In genomic region chr7:49922928-49923327, GRCm38 (mm10) we compare ENCODE assay signal across 9 mouse cellular contexts. TPM values are rescaled to one million over a fixed set of nuclear protein-coding genes. Genes with fewer than 3 reads are reported as not detected.
A peak's percentile ranks its signal among the peaks of the same experiment; 100 is the strongest.
DNase-seq lines count a peak whose midpoint lies in the region; ATAC-seq and TF ChIP-seq lines count a peak whose summit lies in the region.
"Had no signal": no experiment of that assay in that cellular context is flagged by ENCODE, and none has a peak within 500 bp of the region (broad histone marks: within the 10 kb centered on the region; RNA-seq: fewer than 3 reads in every experiment).

No protein-coding gene starts in this region.

- no peak overlapping the region for H3K27ac ChIP-seq in CH12.LX (ENCODE audit: insufficient read depth, low read depth)
- H3K27ac ChIP-seq in forebrain, embryonic 10.5 days = peak overlapping the region; percentile 67
- peak overlapping the region; percentile 62 for H3K27ac ChIP-seq in hindbrain, postnatal 0 days

- no peaks in the 10 kb centered on the region for H3K36me3 ChIP-seq in CH12.LX (replicated peaks in 1 of 2; ENCODE audit: control insufficient read depth in 1 of 2, insufficient read depth in 1 of 2, low read length in 1 of 2)
- no peaks in the 10 kb centered on the region for H3K36me3 ChIP-seq in forebrain, embryonic 10.5 days (replicated peaks)
- H3K36me3 ChIP-seq in hindbrain, postnatal 0 days (ENCODE audit: insufficient read depth, low read length) = no peaks in the 10 kb centered on the region
- H3K36me3 ChIP-seq in megakaryocyte, embryonic 14.5 days (replicated peaks; ENCODE audit: low read length) = no peaks in the 10 kb centered on the region

- in situ Hi-C loops in CH12.LX (cut with MboI; ENCODE audit: low pct_ligation_motif_present, low pct_unique_long_range_greater_than_20kb, low sequenced_read_pairs) = loop anchor here (5.0 to 25.0 kb wide), 2 partner anchors 136 to 311 kb away; no protein-coding TSS in a partner anchor

- no peak for TF ChIP-seq CTCF in CH12.LX (conservative IDR thresholded peaks at IDR 0.05 in 1 of 2, IDR thresholded peaks at IDR 0.05 in 1 of 2; ENCODE audit: low read depth in 2 of 2, low read length in 2 of 2)
- TF ChIP-seq CTCF in hindbrain, postnatal 0 days (IDR thresholded peaks at IDR 0.05; ENCODE audit: low read depth) = no peak

- DNase-seq in adrenal gland, adult (ENCODE audit: inconsistent age in 2 of 2, low spot score in 1 of 2) = peak; percentile 80 to 84
- DNase-seq in adrenal gland, postnatal 4 days (ENCODE audit: low spot score in 2 of 2) = no peak
- no peak for DNase-seq in CH12.LX (ENCODE audit: extremely low read depth)
- peak; percentile 29 for DNase-seq in forebrain, embryonic 10.5 days (ENCODE audit: extremely low spot score, low spot score)
- peak; percentile 40 for DNase-seq in hindbrain, postnatal 0 days (ENCODE audit: low spot score)
- no peak for DNase-seq in urinary bladder, postnatal 10 days (ENCODE audit: low spot score)
- DNase-seq in spleen, adult 18-20 months = no peak

- H3K4me3 ChIP-seq in CH12.LX (replicated peaks in 1 of 3; ENCODE audit: low read depth in 2 of 3, low read length in 2 of 3, poor library complexity in 1 of 3) = no peak overlapping the region
- peak overlapping the region; percentile 26 for H3K4me3 ChIP-seq in forebrain, embryonic 10.5 days
- no peak overlapping the region for H3K4me3 ChIP-seq in hindbrain, postnatal 0 days (ENCODE audit: low read length)
- peak overlapping the region; percentile 77 for H3K4me3 ChIP-seq in megakaryocyte, embryonic 14.5 days (replicated peaks)

- H3K27me3 ChIP-seq in CH12.LX (replicated peaks) = peaks cover 25% of the 10 kb centered on the region
- H3K27me3 ChIP-seq in forebrain, embryonic 10.5 days (ENCODE audit: poor library complexity, severe bottlenecking) = peaks cover 93% of the 10 kb centered on the region
- H3K27me3 ChIP-seq in hindbrain, postnatal 0 days (ENCODE audit: insufficient read depth, low read length) = no peaks in the 10 kb centered on the region
- peaks cover 24% of the 10 kb centered on the region for H3K27me3 ChIP-seq in megakaryocyte, embryonic 14.5 days (replicated peaks)

- peak overlapping the region; percentile 35; the same call in 1 of the 2 replicates for H3K4me2 ChIP-seq in CH12.LX (ENCODE audit: insufficient read depth, low read depth, poor library complexity, severe bottlenecking)
- H3K4me2 ChIP-seq in hindbrain, postnatal 0 days (ENCODE audit: low read depth, low read length) = peak overlapping the region; percentile 27; the same call in 1 of the 2 replicates

- no peaks in the 10 kb centered on the region for H3K79me2 ChIP-seq in CH12.LX (replicated peaks; ENCODE audit: control insufficient read depth, extremely low read depth, insufficient read depth, poor library complexity, severe bottlenecking)

- dilution Hi-C loops in CH12.LX (cut with MboI; ENCODE audit: extremely low pct_ligation_motif_present, extremely low pct_unique_long_range_greater_than_20kb, low sequenced_read_pairs) = no loop called here

- no peak overlapping the region for H3K9ac ChIP-seq in CH12.LX (ENCODE audit: insufficient read depth, low read depth)
- 0 out of 2 replicates have a peak overlapping the region, but pooled peaks have one; percentile 4 for H3K9ac ChIP-seq in hindbrain, postnatal 0 days (replicated peaks; ENCODE audit: low read length)

- no peak for TF ChIP-seq POLR2A in CH12.LX (IDR thresholded peaks at IDR 0.05; ENCODE audit: low read depth, low read length)

- no peak for TF ChIP-seq RAD21 in CH12.LX (IDR thresholded peaks at IDR 0.05; ENCODE audit: low read depth, low read length)

- TF ChIP-seq EP300 in CH12.LX (IDR thresholded peaks at IDR 0.05; ENCODE audit: low read length) = no peak

- peak; percentile 78 for ATAC-seq in hindbrain, postnatal 0 days

- 27% methylated on average over 4 of the region's 4 CpGs for WGBS in forebrain, embryonic 10.5 days
- WGBS in hindbrain, postnatal 0 days = 24% methylated on average over 4 of the region's 4 CpGs

- peaks cover 6 to 8% of the 10 kb centered on the region in 2 experiments for H3K4me1 ChIP-seq in CH12.LX (ENCODE audit: control insufficient read depth in 1 of 2, insufficient read depth in 2 of 2)
- peaks cover 11% of the 10 kb centered on the region for H3K4me1 ChIP-seq in forebrain, embryonic 10.5 days
- H3K4me1 ChIP-seq in hindbrain, postnatal 0 days (ENCODE audit: insufficient read depth, low read length) = no peaks in the 10 kb centered on the region
- peaks cover 10% of the 10 kb centered on the region for H3K4me1 ChIP-seq in megakaryocyte, embryonic 14.5 days

- peaks cover 4% of the 10 kb centered on the region for H3K9me3 ChIP-seq in CH12.LX (replicated peaks; ENCODE audit: low read length)
- peaks cover 8% of the 10 kb centered on the region; the same call in 1 of the 2 replicates for H3K9me3 ChIP-seq in forebrain, embryonic 10.5 days
- no peaks in the 10 kb centered on the region for H3K9me3 ChIP-seq in hindbrain, postnatal 0 days (ENCODE audit: low read length)
- H3K9me3 ChIP-seq in megakaryocyte, embryonic 14.5 days = peaks cover 14% of the 10 kb centered on the region

TF ChIP-seq in CH12.LX, 34 proteins besides CTCF, POLR2A, EP300 and RAD21:
- TF ChIP-seq GABPA (IDR thresholded peaks at IDR 0.05; ENCODE audit: insufficient replicate concordance, low read depth, low read length) = no peak
- TF ChIP-seq UBTF (IDR thresholded peaks at IDR 0.05; ENCODE audit: low read depth, low read length) = no peak
- no peak for TF ChIP-seq MEF2A (IDR thresholded peaks at IDR 0.05; ENCODE audit: borderline replicate concordance, low read depth, low read length)
- no peak for TF ChIP-seq NELFE (IDR thresholded peaks at IDR 0.05; ENCODE audit: low read depth, low read length)
- TF ChIP-seq SIN3A (IDR thresholded peaks at IDR 0.05; ENCODE audit: low read length) = no peak

RNA-seq across cellular contexts. Expression of gene Slc6a5, which starts 13.0 kb away (rescaled TPM):
- total RNA-seq in adrenal gland, postnatal 4 days (2021) = under 1 TPM; 0.17 to 0.42 TPM
- total RNA-seq in CH12.LX (2012; rRNA removed) = not detected in 2 replicates
- total RNA-seq in CH12.LX (2014; rRNA removed) = not detected in 2 replicates
- polyA plus RNA-seq in CH12.LX (2012; ENCODE audit: insufficient read length, low read depth) = not detected in 2 replicates
- polyA plus RNA-seq in forebrain, embryonic 10.5 days (2016; fragmentation: Nextera tagmentation; extraction: Ambion mirVana) = not detected in 2 replicates
- 49.6 and 57.2 TPM in 2 replicates for total RNA-seq in hindbrain, postnatal 0 days (2014; rRNA removed)
- polyA plus RNA-seq in hindbrain, postnatal 0 days (2015; fragmentation: Nextera tagmentation; extraction: Ambion mirVana) = 9.8 and 10.9 TPM in 2 replicates
- polyA plus RNA-seq in megakaryocyte, embryonic 14.5 days (2012; ENCODE audit: insufficient read depth, low replicate concordance) = not detected in 2 replicates
- polyA plus RNA-seq: C2C12 had no signal

RNA-seq across cellular contexts. Expression of gene Nell1, which starts 51.7 kb away (rescaled TPM):
- 1 to 10 TPM; 1.5 to 2.1 TPM for total RNA-seq in adrenal gland, postnatal 4 days (2021)
- not detected in 2 replicates for total RNA-seq in CH12.LX (2012; rRNA removed)
- not detected in 2 replicates for total RNA-seq in CH12.LX (2014; rRNA removed)
- polyA plus RNA-seq in CH12.LX (2012; ENCODE audit: insufficient read length, low read depth) = not detected in 2 replicates
- polyA plus RNA-seq in forebrain, embryonic 10.5 days (2016; fragmentation: Nextera tagmentation; extraction: Ambion mirVana) = 0.11 and 0.35 TPM in 2 replicates
- 66.4 and 67.1 TPM in 2 replicates for total RNA-seq in hindbrain, postnatal 0 days (2014; rRNA removed)
- 37.0 and 37.8 TPM in 2 replicates for polyA plus RNA-seq in hindbrain, postnatal 0 days (2015; fragmentation: Nextera tagmentation; extraction: Ambion mirVana)
- not detected in 2 replicates for polyA plus RNA-seq in megakaryocyte, embryonic 14.5 days (2012; ENCODE audit: insufficient read depth, low replicate concordance)
- polyA plus RNA-seq: C2C12 had no signal

Comparison
In these comparisons a context has a peak if more than half of its experiments do, and no peak if none do; other contexts are left out.
1. DNase-seq: peak in adrenal gland, adult (2 of 2), forebrain, embryonic 10.5 days (single experiment) and hindbrain, postnatal 0 days (single experiment); none in adrenal gland, postnatal 4 days (0 of 2), CH12.LX (single experiment), urinary bladder, postnatal 10 days (single experiment) and spleen, adult 18-20 months (0 of 2).
2. H3K4me3 ChIP-seq: peak in forebrain, embryonic 10.5 days (single experiment) and megakaryocyte, embryonic 14.5 days (single experiment); none in CH12.LX (0 of 3) and hindbrain, postnatal 0 days (single experiment).
3. RNA of gene Slc6a5, which starts 13.0 kb away (polyA plus RNA-seq): 9.8 to 10.9 TPM in hindbrain, postnatal 0 days; not detected in CH12.LX, not detected in forebrain, embryonic 10.5 days and not detected in megakaryocyte, embryonic 14.5 days; every median in the first group is over 10 times any median in the second.
4. RNA of gene Nell1, which starts 51.7 kb away (polyA plus RNA-seq): 37.0 to 37.8 TPM in hindbrain, postnatal 0 days; 0.11 to 0.35 TPM in forebrain, embryonic 10.5 days, not detected in CH12.LX and not detected in megakaryocyte, embryonic 14.5 days; every median in the first group is over 10 times any median in the second.